Mouse (Mus musculus): Measurements from ENCODE around the gene Mymx.

Gene Mymx

DNA sequence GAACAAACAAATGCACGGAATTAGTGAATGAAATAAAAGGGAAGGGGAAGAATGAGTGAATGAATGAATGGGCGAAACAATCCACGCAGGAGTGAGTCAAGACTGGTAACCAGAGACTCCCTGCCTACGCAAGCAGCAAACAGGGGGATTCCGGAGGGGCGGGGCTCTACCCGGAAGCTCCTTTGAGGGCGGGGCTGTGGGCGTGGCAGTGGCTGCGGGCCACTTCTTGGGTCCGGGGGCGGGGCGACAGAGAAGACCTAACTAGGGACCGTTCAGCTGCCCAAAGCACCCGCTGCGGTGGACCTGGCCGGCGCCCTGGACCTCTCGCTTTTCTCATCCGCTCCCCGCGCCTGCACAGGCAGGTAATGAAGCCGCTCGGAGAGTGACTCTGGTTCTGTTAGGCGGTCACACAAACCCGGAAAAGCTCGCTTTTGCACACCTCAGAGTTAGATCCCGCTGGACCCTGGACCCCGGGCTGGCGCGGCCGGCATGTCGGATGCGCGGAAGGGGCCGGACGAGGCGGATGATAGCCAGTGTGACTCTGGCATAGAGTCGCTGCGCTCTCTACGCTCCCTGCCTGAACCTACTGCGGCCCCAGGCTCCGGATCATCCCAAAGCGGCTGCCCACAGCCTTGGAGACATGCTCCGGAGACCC, 46.3 kb downstream of the Mymx start, which contains the start of gene Nfkbie:
TSS of gene Nfkbie (plus strand) at position 252 of the 655 bp plus-strand sequence.
- in situ Hi-C loops (cut with MboI, MseI) = no loop called here

DNA sequence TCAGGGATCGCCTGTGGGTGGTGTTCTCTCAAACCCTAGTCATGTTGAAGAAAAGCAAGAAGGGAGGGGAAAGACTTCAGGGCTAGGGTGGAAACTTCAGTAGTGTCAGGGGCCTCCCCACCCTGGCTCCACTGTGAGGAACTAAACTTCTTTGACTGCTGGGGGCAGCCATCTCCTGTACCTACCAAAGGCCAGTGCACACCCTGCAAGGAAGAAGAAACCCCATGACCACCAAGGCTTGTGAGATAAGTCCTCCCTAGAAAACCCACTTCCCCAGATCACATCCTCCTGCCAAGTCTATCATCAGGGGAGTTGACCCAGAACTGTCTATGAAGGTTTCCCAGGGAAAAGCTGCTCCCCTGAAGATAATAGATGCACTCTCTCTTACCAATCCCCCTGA, 47.5 kb downstream of the Mymx start:
- in situ Hi-C loops (cut with MboI, MseI) = loop anchor here (5.0 kb wide), 1 partner anchor 77 kb away; the partner anchor contains the start of gene Spats1 (in 2 of the 2)

DNA sequence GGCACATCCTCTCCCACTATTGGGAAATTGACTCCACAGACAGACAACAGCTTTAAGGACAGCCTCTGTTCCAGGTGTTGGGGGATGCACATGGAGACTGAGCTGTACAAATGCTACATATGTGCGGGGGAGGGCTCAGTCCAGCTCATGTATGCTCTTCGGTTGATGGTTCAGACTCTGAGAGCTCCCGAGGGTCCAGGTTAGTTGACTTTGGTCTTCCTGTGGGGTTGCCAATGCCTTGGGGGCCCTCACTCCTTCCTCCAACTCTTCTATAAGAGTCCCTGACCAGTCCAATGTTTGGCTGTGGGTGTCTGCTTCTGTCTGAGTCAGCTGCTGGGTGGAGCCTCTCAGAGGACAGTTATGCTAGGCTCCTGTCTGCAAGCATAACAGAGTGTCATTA, 48.8 kb downstream of the Mymx start:
- in situ Hi-C loops (cut with MboI, MseI) = loop anchor here (5.0 kb wide), 1 partner anchor 76 kb away; the partner anchor contains the start of gene Spats1 (in 2 of the 2)

DNA sequence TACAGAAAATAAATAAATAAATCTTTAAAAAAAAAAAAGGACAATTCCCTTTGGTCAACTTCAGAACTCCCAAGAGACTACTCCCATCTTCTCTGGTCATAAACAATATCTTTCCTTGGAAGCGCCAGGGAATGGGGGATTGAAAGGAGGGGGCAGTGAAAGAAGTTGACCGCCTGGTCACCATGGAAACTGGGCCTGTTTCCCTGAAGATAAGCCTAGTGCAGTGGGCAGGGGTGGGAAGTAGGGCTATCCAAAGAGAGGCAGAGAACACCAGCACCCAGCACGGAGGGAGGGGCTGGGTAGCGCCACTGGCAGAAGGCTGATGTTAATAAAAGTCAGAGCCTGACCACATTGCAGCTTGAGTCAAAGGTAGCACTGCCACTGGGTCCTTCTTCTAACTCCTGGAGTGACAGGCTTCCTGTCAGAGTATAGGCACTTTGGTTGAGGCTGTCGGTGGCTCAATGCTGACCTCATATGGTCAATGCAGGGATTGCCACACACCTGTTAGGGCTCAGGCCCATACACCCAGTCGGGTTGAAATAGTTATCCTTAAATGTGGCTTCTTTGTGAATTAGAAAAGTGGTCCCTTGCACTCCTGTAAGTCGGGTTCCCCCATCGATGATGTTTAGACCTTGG, 50.0 kb downstream of the Mymx start:
- in situ Hi-C loops (cut with MboI, MseI) = loop anchor here (5.0 kb wide), 1 partner anchor 75 kb away; the partner anchor contains the start of gene Spats1 (in 2 of the 2)

DNA sequence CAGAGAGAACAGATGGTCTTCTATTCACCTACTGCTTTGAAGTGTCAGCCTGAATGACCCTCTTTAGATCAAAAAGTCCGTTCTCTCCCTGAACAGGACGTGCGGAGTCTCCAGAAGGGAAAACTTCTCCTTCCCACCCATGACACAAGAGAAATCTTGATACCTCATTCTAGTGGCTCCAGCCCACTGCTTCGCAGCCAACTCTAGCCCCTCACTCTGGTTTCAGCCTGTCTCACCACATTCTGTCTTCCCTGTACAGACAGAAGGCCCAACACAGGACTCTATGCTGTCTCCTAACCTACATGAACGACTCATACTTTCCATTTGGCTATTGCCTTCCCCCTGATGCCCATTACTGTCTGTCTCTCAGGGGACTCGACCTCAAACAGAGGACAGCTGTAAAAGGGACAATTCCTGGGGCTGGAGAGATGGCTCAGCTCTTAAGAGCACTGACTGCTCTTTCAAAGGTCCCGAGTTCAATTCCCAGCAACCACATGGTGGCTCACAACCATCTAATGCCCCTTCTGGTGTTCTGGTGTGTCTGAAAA, 50.6 kb downstream of the Mymx start:
- in situ Hi-C loops (cut with MboI, MseI) = loop anchor here (5.0 kb wide), 1 partner anchor 74 kb away; the partner anchor contains the start of gene Spats1 (in 2 of the 2)
